Mouse (Mus musculus) E14TG2a.4 (cell line): ENCODE measurements around the gene Ushbp1.

ENCODE experiments used
- H3K27me3 ChIP-seq: 2 replicates; pipeline ENCODE4 v1.6.1; 2014; ENCODE audit warnings: low read length, control low read depth; ENCODE audit not compliant: insufficient read depth
- H3K36me3 ChIP-seq: 2 replicates; pipeline ENCODE4 v1.6.1; 2014; ENCODE audit warnings: low read length, control low read depth; ENCODE audit not compliant: insufficient read depth
- H3K4me1 ChIP-seq: replicated peaks from 2 replicates; pipeline ENCODE4 v1.6.1; 2014; ENCODE audit warnings: low read depth, low read length, control low read depth
- H3K4me3 ChIP-seq: replicated peaks from 2 replicates; pipeline ENCODE4 v1.5.1; 2014; ENCODE audit warnings: mild to moderate bottlenecking, low read length
- H3K9me3 ChIP-seq: 2 replicates; pipeline ENCODE4 v1.6.1; 2014; ENCODE audit warnings: low read length, control low read depth
- CTCF ChIP-seq: conservative IDR thresholded peaks from 2 replicates; pipeline ENCODE4 v1.5.1; 2014; ENCODE audit warnings: low read length
- NANOG ChIP-seq: IDR thresholded peaks from 2 replicates; pipeline ENCODE4 v1.6.1; 2014; ENCODE audit warnings: borderline replicate concordance, low read length, mixed read lengths
- POU5F1 ChIP-seq: IDR thresholded peaks from 2 replicates; pipeline ENCODE4 v1.6.1; 2014; ENCODE audit warnings: low read length, borderline replicate concordance

Ushbp1 gene

GRCm38 (mm10) chr8:71383860-71384259, 11.7 kb downstream of the Ushbp1 start:
- peaks cover 20% of the 10 kb centered on the region for H3K27me3 ChIP-seq
- peak overlapping the region; percentile 43 for H3K4me3 ChIP-seq
- TF ChIP-seq CTCF: no peak
- TF ChIP-seq POU5F1: no peak
- TF ChIP-seq NANOG: no peak
- H3K9me3 ChIP-seq: no peaks in the 10 kb centered on the region
- peaks cover 6% of the 10 kb centered on the region for H3K36me3 ChIP-seq
- peaks cover 84% of the 10 kb centered on the region for H3K4me1 ChIP-seq

GRCm38 (mm10) chr8:71383396-71383795, 12.2 kb downstream of the Ushbp1 start:
- Histone ChIP-seq H3K36me3 (peaks cover 11% of the 10 kb centered on the region), H3K4me3 (peak overlapping the region; percentile 43), H3K9me3 (no peaks in the 10 kb centered on the region), H3K27me3 (peaks cover 24% of the 10 kb centered on the region), H3K4me1 (peaks cover 84% of the 10 kb centered on the region)
- TF ChIP-seq CTCF: no peak
- TF ChIP-seq NANOG: no peak
- TF ChIP-seq POU5F1: no peak

- no peak for TF ChIP-seq CTCF
- TF ChIP-seq POU5F1: no peak
- TF ChIP-seq NANOG: no peak
- H3K27me3 ChIP-seq: peaks cover 36% of the 10 kb centered on the region
- H3K4me1 ChIP-seq: peaks cover 77% of the 10 kb centered on the region
- H3K36me3 ChIP-seq: peaks cover 22% of the 10 kb centered on the region
- peak overlapping the region; percentile 93 for H3K4me3 ChIP-seq
- H3K9me3 ChIP-seq: no peaks in the 10 kb centered on the region
Measured at GRCm38 (mm10) chr8:71381971-71382961, 13.3 kb downstream of the Ushbp1 start.

GRCm38 (mm10) chr8:71381421-71381970, 14.1 kb downstream of the Ushbp1 start, which contains the start of gene Nr2f6:
Gene Nr2f6 (minus strand): TSS chr8:71381960.
- Histone ChIP-seq H3K4me1 (peaks cover 77% of the 10 kb centered on the region), H3K9me3 (no peaks in the 10 kb centered on the region), H3K36me3 (peaks cover 30% of the 10 kb centered on the region), H3K4me3 (peak within 1 kb of the TSS; percentile 93), H3K27me3 (peaks cover 43% of the 10 kb centered on the region)
- TF ChIP-seq CTCF (no peak), POU5F1 (no peak), NANOG (no peak)

GRCm38 (mm10) chr8:71380178-71381171, 15.1 kb downstream of the Ushbp1 start:
- Histone ChIP-seq H3K4me1 (peaks cover 73% of the 10 kb centered on the region), H3K4me3 (peak overlapping the region; percentile 93), H3K27me3 (peaks cover 50% of the 10 kb centered on the region), H3K36me3 (peaks cover 32% of the 10 kb centered on the region), H3K9me3 (no peaks in the 10 kb centered on the region)
- TF ChIP-seq POU5F1 (no peak), NANOG (no peak), CTCF (no peak)

GRCm38 (mm10) chr8:71379512-71380075, 16.0 kb downstream of the Ushbp1 start:
- H3K4me1 ChIP-seq: peaks cover 73% of the 10 kb centered on the region
- H3K36me3 ChIP-seq: peaks cover 40% of the 10 kb centered on the region
- no peaks in the 10 kb centered on the region for H3K9me3 ChIP-seq
- peak overlapping the region; percentile 93 for H3K4me3 ChIP-seq
- no peak for TF ChIP-seq POU5F1
- TF ChIP-seq NANOG: no peak
- TF ChIP-seq CTCF: no peak
- peaks cover 50% of the 10 kb centered on the region for H3K27me3 ChIP-seq

GRCm38 (mm10) chr8:71379008-71379407, 16.6 kb downstream of the Ushbp1 start:
- TF ChIP-seq CTCF (no peak), NANOG (no peak), POU5F1 (no peak)
- Histone ChIP-seq H3K4me3 (0 out of 2 replicates have a peak overlapping the region, but pooled peaks have one; percentile 93), H3K36me3 (peaks cover 46% of the 10 kb centered on the region)

GRCm38 (mm10) chr8:71376423-71377030, 19.1 kb downstream of the Ushbp1 start:
- Histone ChIP-seq H3K4me3 (peak overlapping the region; percentile 74), H3K9me3 (no peaks in the 10 kb centered on the region), H3K27me3 (peaks cover 50% of the 10 kb centered on the region), H3K4me1 (peaks cover 66% of the 10 kb centered on the region), H3K36me3 (peaks cover 63% of the 10 kb centered on the region)
- TF ChIP-seq POU5F1: no peak
- TF ChIP-seq CTCF: no peak
- TF ChIP-seq NANOG: no peak

More at GRCm38 (mm10) chr8:71379008-71379407, 16.6 kb downstream of the Ushbp1 start:
- H3K9me3 ChIP-seq: no peaks in the 10 kb centered on the region
- peaks cover 73% of the 10 kb centered on the region for H3K4me1 ChIP-seq
- peaks cover 50% of the 10 kb centered on the region for H3K27me3 ChIP-seq
